Mouse (Mus musculus) testis, adult 2 months (tissue): ENCODE data around the gene Zswim4.

Source experiments
- CTCF ChIP-seq: fragments of 200-500 bp; IDR thresholded peaks from 2 replicates; pipeline ENCODE4 v1.5.1; 2012; ENCODE audit warnings: low read depth, mild to moderate bottlenecking, inconsistent platforms, low read length, moderate library complexity; ENCODE audit not compliant: control insufficient read depth, insufficient read depth, insufficient replicate concordance
- POLR2A ChIP-seq: fragments of 200-500 bp; IDR thresholded peaks from 2 replicates; pipeline ENCODE4 v1.6.1; 2012; ENCODE audit warnings: low read depth, mild to moderate bottlenecking, inconsistent platforms, low read length, moderate library complexity; ENCODE audit not compliant: control insufficient read depth

DNA sequence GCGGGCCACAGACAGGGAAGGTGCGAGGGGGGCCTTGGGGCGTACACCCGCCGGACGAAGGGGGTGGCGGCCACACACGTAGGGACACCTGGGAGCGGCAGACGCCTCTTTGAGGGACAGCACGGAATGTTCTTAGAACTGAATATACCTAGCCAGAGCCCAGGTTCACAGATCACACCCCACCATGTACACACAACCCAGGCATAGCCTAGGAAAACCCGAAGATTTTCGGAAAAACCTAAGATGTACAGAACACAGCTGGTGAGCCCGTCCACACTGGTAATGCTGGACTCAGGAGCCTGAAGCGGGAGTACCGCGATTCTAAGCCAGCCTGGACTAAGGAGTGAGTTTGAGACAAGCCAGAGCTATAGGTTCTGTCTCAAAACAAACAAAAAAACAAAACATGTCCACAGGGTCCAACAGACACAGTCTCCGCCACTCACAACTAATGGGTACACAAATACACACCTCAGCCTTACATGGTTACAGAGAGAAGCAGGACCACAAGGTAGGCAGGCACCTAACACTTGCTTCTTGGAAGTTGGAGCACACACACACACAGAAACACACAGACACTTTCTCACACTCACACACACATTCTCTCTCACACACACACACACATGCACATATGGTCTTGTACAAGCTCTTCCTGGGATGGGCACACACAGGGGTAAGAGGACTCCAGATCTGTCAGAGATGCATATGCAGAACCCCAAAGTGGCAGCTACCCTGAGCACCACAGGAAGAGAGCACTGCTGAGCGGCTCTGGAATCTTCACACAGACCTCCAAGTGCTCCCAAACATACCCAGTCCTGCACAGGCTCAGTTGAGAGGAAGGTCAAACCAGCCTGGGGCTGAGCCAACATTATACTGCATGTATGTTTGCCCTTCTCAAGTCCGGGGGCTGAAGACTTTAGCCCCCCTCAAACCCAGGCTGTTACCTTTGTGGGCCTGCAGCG, 52.5 kb downstream of the Zswim4 start:
- no peak for TF ChIP-seq CTCF
- TF ChIP-seq POLR2A, result no peak
